Mouse (Mus musculus): ENCODE measurements at regions not wholly inside any gene's neighbourhood (a gene's known extent, or its start where the extent isn't known, plus 50 kb on each side); places are given as distances from the start of the nearest gene placed in this dataset.

GRCm38 (mm10) chr4:127707126-127707525 lies 263.6 kb downstream of the CK137956 start:
- Histone ChIP-seq H3K4me2 (replicated peaks; ENCODE audit: low read depth) (no peak overlapping the region), H3K4me3 (ENCODE audit: low read depth, low read length) (no peak overlapping the region), H3K27me3 (replicated peaks; ENCODE audit: control insufficient read depth, insufficient read depth, low read length) (no peaks in the 10 kb centered on the region), H3K9ac (ENCODE audit: low read depth, low read length) (no peak overlapping the region), H3K36me3 (ENCODE audit: control insufficient read depth, insufficient read depth) (no peaks in the 10 kb centered on the region), H3K9me3 (ENCODE audit: control insufficient read depth) (no peaks in the 10 kb centered on the region), H3K4me1 (replicated peaks; ENCODE audit: control insufficient read depth, insufficient read depth, low read length) (no peaks in the 10 kb centered on the region), H3K27ac (ENCODE audit: low read depth, low read length) (no peak overlapping the region)
- no peak for TF ChIP-seq CTCF (IDR thresholded peaks at IDR 0.05; ENCODE audit: low read depth)
- WGBS = 86% methylated on average over 3 of the region's 3 CpGs
- ATAC-seq = no peak

GRCm38 (mm10) chr4:127701651-127702050 lies 269.1 kb downstream of the CK137956 start:
- 92% methylated on average over 11 of the region's 11 CpGs for WGBS
- Histone ChIP-seq H3K27ac (ENCODE audit: low read depth, low read length) (no peak overlapping the region), H3K9ac (ENCODE audit: low read depth, low read length) (no peak overlapping the region), H3K4me2 (replicated peaks; ENCODE audit: low read depth) (no peak overlapping the region), H3K36me3 (ENCODE audit: control insufficient read depth, insufficient read depth) (no peaks in the 10 kb centered on the region), H3K4me3 (ENCODE audit: low read depth, low read length) (no peak overlapping the region), H3K4me1 (replicated peaks; ENCODE audit: control insufficient read depth, insufficient read depth, low read length) (no peaks in the 10 kb centered on the region), H3K9me3 (ENCODE audit: control insufficient read depth) (no peaks in the 10 kb centered on the region), H3K27me3 (replicated peaks; ENCODE audit: control insufficient read depth, insufficient read depth, low read length) (no peaks in the 10 kb centered on the region)
- TF ChIP-seq CTCF (IDR thresholded peaks at IDR 0.05; ENCODE audit: low read depth) = no peak
- ATAC-seq = no peak

GRCm38 (mm10) chr4:127689986-127690385 lies 280.8 kb downstream of the CK137956 start:
- no peak overlapping the region for H3K4me2 ChIP-seq (replicated peaks; ENCODE audit: low read depth)
- no peaks in the 10 kb centered on the region for H3K9me3 ChIP-seq (ENCODE audit: control insufficient read depth)
- H3K9ac ChIP-seq (ENCODE audit: low read depth, low read length) = no peak overlapping the region
- no peak overlapping the region for H3K27ac ChIP-seq (ENCODE audit: low read depth, low read length)
- no peaks in the 10 kb centered on the region for H3K27me3 ChIP-seq (replicated peaks; ENCODE audit: control insufficient read depth, insufficient read depth, low read length)
- ATAC-seq = no peak
- no peak overlapping the region for H3K4me3 ChIP-seq (ENCODE audit: low read depth, low read length)
- H3K4me1 ChIP-seq (replicated peaks; ENCODE audit: control insufficient read depth, insufficient read depth, low read length) = no peaks in the 10 kb centered on the region
- H3K36me3 ChIP-seq (ENCODE audit: control insufficient read depth, insufficient read depth) = no peaks in the 10 kb centered on the region
- TF ChIP-seq CTCF (IDR thresholded peaks at IDR 0.05; ENCODE audit: low read depth) = no peak
- 61% methylated on average over 4 of the region's 4 CpGs for WGBS

- no peaks in the 10 kb centered on the region for H3K27me3 ChIP-seq (replicated peaks; ENCODE audit: control insufficient read depth, insufficient read depth, low read length)
- H3K27ac ChIP-seq (ENCODE audit: low read depth, low read length) = no peak overlapping the region
- TF ChIP-seq CTCF (IDR thresholded peaks at IDR 0.05; ENCODE audit: low read depth) = no peak
- no peak for ATAC-seq
- WGBS = 61% methylated on average over 3 of the region's 3 CpGs
- H3K4me1 ChIP-seq (replicated peaks; ENCODE audit: control insufficient read depth, insufficient read depth, low read length) = no peaks in the 10 kb centered on the region
- no peaks in the 10 kb centered on the region for H3K9me3 ChIP-seq (ENCODE audit: control insufficient read depth)
- H3K9ac ChIP-seq (ENCODE audit: low read depth, low read length) = no peak overlapping the region
- no peak overlapping the region for H3K4me2 ChIP-seq (replicated peaks; ENCODE audit: low read depth)
- no peaks in the 10 kb centered on the region for H3K36me3 ChIP-seq (ENCODE audit: control insufficient read depth, insufficient read depth)
- no peak overlapping the region for H3K4me3 ChIP-seq (ENCODE audit: low read depth, low read length)
These were observed 285.7 kb downstream of the CK137956 start for GRCm38 (mm10) chr4:127685021-127685420.

GRCm38 (mm10) chr4:127679391-127679790 lies 291.4 kb downstream of the CK137956 start:
- no peak overlapping the region for H3K4me3 ChIP-seq (ENCODE audit: low read depth, low read length)

GRCm38 (mm10) chr4:127678437-127678836 lies 292.3 kb downstream of the CK137956 start:
- Histone ChIP-seq H3K4me2 (replicated peaks; ENCODE audit: low read depth) (no peak overlapping the region), H3K9me3 (ENCODE audit: control insufficient read depth) (no peaks in the 10 kb centered on the region), H3K27ac (ENCODE audit: low read depth, low read length) (no peak overlapping the region), H3K4me1 (replicated peaks; ENCODE audit: control insufficient read depth, insufficient read depth, low read length) (no peaks in the 10 kb centered on the region), H3K9ac (ENCODE audit: low read depth, low read length) (no peak overlapping the region), H3K27me3 (replicated peaks; ENCODE audit: control insufficient read depth, insufficient read depth, low read length) (no peaks in the 10 kb centered on the region), H3K4me3 (ENCODE audit: low read depth, low read length) (no peak overlapping the region), H3K36me3 (ENCODE audit: control insufficient read depth, insufficient read depth) (no peaks in the 10 kb centered on the region)
- TF ChIP-seq CTCF (IDR thresholded peaks at IDR 0.05; ENCODE audit: low read depth) = no peak
- ATAC-seq = no peak
- 58% methylated on average over 5 of the region's 5 CpGs for WGBS

More at GRCm38 (mm10) chr4:127679391-127679790, 291.4 kb downstream of the CK137956 start:
- no peak for ATAC-seq
- no peaks in the 10 kb centered on the region for H3K9me3 ChIP-seq (ENCODE audit: control insufficient read depth)
- no peak overlapping the region for H3K4me2 ChIP-seq (replicated peaks; ENCODE audit: low read depth)
- TF ChIP-seq CTCF (IDR thresholded peaks at IDR 0.05; ENCODE audit: low read depth) = no peak
- H3K27ac ChIP-seq (ENCODE audit: low read depth, low read length) = no peak overlapping the region
- no peaks in the 10 kb centered on the region for H3K36me3 ChIP-seq (ENCODE audit: control insufficient read depth, insufficient read depth)
- H3K9ac ChIP-seq (ENCODE audit: low read depth, low read length) = no peak overlapping the region
- no peaks in the 10 kb centered on the region for H3K4me1 ChIP-seq (replicated peaks; ENCODE audit: control insufficient read depth, insufficient read depth, low read length)
- no peaks in the 10 kb centered on the region for H3K27me3 ChIP-seq (replicated peaks; ENCODE audit: control insufficient read depth, insufficient read depth, low read length)
- WGBS = 26% methylated on average over 4 of the region's 4 CpGs

- no peaks in the 10 kb centered on the region for H3K9me3 ChIP-seq (ENCODE audit: control insufficient read depth)
- no peak for ATAC-seq
These were observed 294.9 kb downstream of the CK137956 start for GRCm38 (mm10) chr4:127675745-127676315.

More at GRCm38 (mm10) chr4:127675745-127676315, 294.9 kb downstream of the CK137956 start:
- Histone ChIP-seq H3K4me2 (replicated peaks; ENCODE audit: low read depth) (no peak overlapping the region), H3K27me3 (replicated peaks; ENCODE audit: control insufficient read depth, insufficient read depth, low read length) (no peaks in the 10 kb centered on the region), H3K36me3 (ENCODE audit: control insufficient read depth, insufficient read depth) (no peaks in the 10 kb centered on the region), H3K4me3 (ENCODE audit: low read depth, low read length) (no peak overlapping the region), H3K27ac (ENCODE audit: low read depth, low read length) (no peak overlapping the region), H3K9ac (ENCODE audit: low read depth, low read length) (no peak overlapping the region), H3K4me1 (replicated peaks; ENCODE audit: control insufficient read depth, insufficient read depth, low read length) (no peaks in the 10 kb centered on the region)
- 37% methylated on average over 16 of the region's 16 CpGs for WGBS
- no peak for TF ChIP-seq CTCF (IDR thresholded peaks at IDR 0.05; ENCODE audit: low read depth)
